Mouse (Mus musculus): Measurements from ENCODE around the gene Gm14406.

DNA sequence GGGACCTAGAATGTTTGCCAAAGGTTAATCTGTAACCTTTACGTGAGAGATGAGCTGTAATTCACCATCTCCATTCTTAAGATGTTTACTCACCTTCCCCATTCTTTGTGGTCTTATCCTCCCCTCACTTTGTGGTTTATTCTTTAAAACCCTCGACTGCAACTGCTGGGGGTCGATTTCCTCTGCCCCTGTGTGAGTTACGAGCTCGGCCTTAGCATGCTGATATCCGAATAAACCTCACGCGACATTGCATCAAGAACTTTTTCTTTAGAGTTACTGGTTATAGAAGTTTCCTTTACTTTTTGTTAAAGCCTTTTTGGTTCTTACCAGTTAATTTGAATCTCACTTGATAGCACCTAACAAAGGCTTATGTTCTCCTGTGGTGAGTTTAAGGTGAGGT, 58.0 kb downstream of the Gm14406 start:
- TF ChIP-seq GATA1 (IDR thresholded peaks at IDR 0.05; ENCODE audit: low read length) (no peak), TAL1 (IDR thresholded peaks at IDR 0.05; ENCODE audit: low read length) (no peak)
